Mouse (Mus musculus) MEL (cell line): ENCODE results near the gene H2-Oa. TPM values are rescaled to one million over a fixed set of nuclear protein-coding genes. Genes with fewer than 3 reads are reported as not detected.

Experiments
- DNase-seq: peaks from one replicate; pipeline ENCODE4 v3.0.0; 2011; ENCODE audit warnings: low read depth, low spot score
- H3K27ac ChIP-seq: 2 replicates; pipeline ENCODE4 v1.5.1; 2012; ENCODE audit warnings: low read depth, mild to moderate bottlenecking, control low read depth, low read length, moderate library complexity; ENCODE audit not compliant: control insufficient read depth
- H3K27me3 ChIP-seq, 2 experiments: fragments of 150-350 bp in 1 of 2; sonication (generic) in 1 of 2; 2 replicates each; pipeline ENCODE4 v1.6.1; 2012; ENCODE audit warnings: low read length in 2 of 2, mild to moderate bottlenecking in 2 of 2, improper control_type of control experiment in 1 of 2, moderate library complexity in 1 of 2; ENCODE audit not compliant: insufficient read depth in 2 of 2, control insufficient read depth in 1 of 2
- H3K36me3 ChIP-seq, 2 experiments: 2 replicates each; pipeline ENCODE4 v1.6.1; 2012 to 2014; ENCODE audit warnings: low read length in 2 of 2, improper control_type of control experiment in 1 of 2, inconsistent platforms in 1 of 2, mild to moderate bottlenecking in 1 of 2; ENCODE audit not compliant: insufficient read depth in 2 of 2, control insufficient read depth in 1 of 2
- H3K4me1 ChIP-seq, 2 experiments: fragments of 150-350 bp in 1 of 2; sonication (generic) in 1 of 2; 2 replicates each; pipeline ENCODE4 v1.6.1; 2012; ENCODE audit warnings: low read length in 2 of 2, improper control_type of control experiment in 1 of 2, mild to moderate bottlenecking in 1 of 2; ENCODE audit not compliant: insufficient read depth in 2 of 2, control insufficient read depth in 1 of 2
- H3K4me3 ChIP-seq, 2 experiments: fragments of 150-350 bp in 1 of 2; sonication (generic) in 1 of 2; 2 replicates each; pipeline ENCODE4 v1.5.1; 2012; ENCODE audit warnings: low read depth in 2 of 2, low read length in 2 of 2, mild to moderate bottlenecking in 2 of 2, moderate library complexity in 2 of 2, control low read depth in 1 of 2, improper control_type of control experiment in 1 of 2; ENCODE audit not compliant: control insufficient read depth in 1 of 2, insufficient read depth in 1 of 2
- H3K79me2 ChIP-seq: 2 replicates; pipeline ENCODE4 v1.6.1; 2012; ENCODE audit warnings: mild to moderate bottlenecking, low read length, moderate library complexity; ENCODE audit not compliant: control insufficient read depth, poor library complexity, insufficient read depth
- H3K9ac ChIP-seq: 2 replicates; pipeline ENCODE4 v1.6.1; 2012; ENCODE audit warnings: low read depth, mild to moderate bottlenecking, control low read depth, low read length, moderate library complexity; ENCODE audit not compliant: control insufficient read depth, poor library complexity, severe bottlenecking
- H3K9me3 ChIP-seq: fragments of 150-350 bp; sonication (generic); replicated peaks from 2 replicates; pipeline ENCODE4 v1.6.1; 2012; ENCODE audit warnings: mild to moderate bottlenecking, low read length, improper control_type of control experiment, moderate library complexity; ENCODE audit not compliant: insufficient read depth
- CTCF ChIP-seq, 3 experiments: IDR thresholded peaks in 2 of 3; conservative IDR thresholded peaks in 1 of 3; 2 replicates each; pipeline ENCODE4 v1.5.1; 2011 to 2012; ENCODE audit warnings: low read length in 3 of 3, low read depth in 2 of 3, mild to moderate bottlenecking in 2 of 3, improper control_type of control experiment in 1 of 3, inconsistent platforms in 1 of 3, mixed read lengths in 1 of 3, moderate library complexity in 1 of 3; ENCODE audit not compliant: control insufficient read depth in 1 of 3, insufficient read depth in 1 of 3, poor library complexity in 1 of 3, severe bottlenecking in 1 of 3
- E2F4 ChIP-seq: IDR thresholded peaks from 2 replicates; pipeline ENCODE4 v1.6.1; 2011; ENCODE audit warnings: low read depth, low read length, improper control_type of control experiment, borderline replicate concordance
- GATA1 ChIP-seq: IDR thresholded peaks from 2 replicates; pipeline ENCODE4 v1.6.1; 2011; ENCODE audit warnings: low read depth, low read length, improper control_type of control experiment
- KAT2A ChIP-seq: conservative IDR thresholded peaks from 2 replicates; pipeline ENCODE4 v1.6.1; 2012; ENCODE audit warnings: low read depth, low read length, improper control_type of control experiment, inconsistent platforms
- MAX ChIP-seq: IDR thresholded peaks from 2 replicates; pipeline ENCODE4 v1.6.1; 2011; ENCODE audit warnings: low read length, improper control_type of control experiment
- MAZ ChIP-seq: IDR thresholded peaks from 2 replicates; pipeline ENCODE4 v1.6.1; 2012; ENCODE audit warnings: low read depth, mild to moderate bottlenecking, inconsistent platforms, low read length, improper control_type of control experiment
- MEF2A ChIP-seq: IDR thresholded peaks from 2 replicates; pipeline ENCODE4 v1.6.1; 2014; ENCODE audit warnings: low read depth, mild to moderate bottlenecking, inconsistent platforms, low read length, improper control_type of control experiment; ENCODE audit not compliant: poor library complexity, insufficient replicate concordance, severe bottlenecking; ENCODE audit errors: extremely low read depth
- MYB ChIP-seq: IDR thresholded peaks from 2 replicates; pipeline ENCODE4 v1.6.1; 2011; ENCODE audit warnings: mild to moderate bottlenecking, low read depth, low read length, improper control_type of control experiment
- POLR2A ChIP-seq, 2 experiments: IDR thresholded peaks; 2 replicates each; pipeline ENCODE4 v1.6.1; 2011 to 2012; ENCODE audit warnings: low read length in 2 of 2, mild to moderate bottlenecking in 2 of 2, control low read depth in 1 of 2, improper control_type of control experiment in 1 of 2, low read depth in 1 of 2, moderate library complexity in 1 of 2; ENCODE audit not compliant: control insufficient read depth in 1 of 2, insufficient read depth in 1 of 2, poor library complexity in 1 of 2
- POLR2AphosphoS5 ChIP-seq: IDR thresholded peaks from 2 replicates; pipeline ENCODE4 v1.6.1; 2012; ENCODE audit warnings: low read depth, borderline replicate concordance, mild to moderate bottlenecking, inconsistent platforms, low read length, moderate library complexity, mixed read lengths
- RAD21 ChIP-seq: IDR thresholded peaks from 2 replicates; pipeline ENCODE4 v1.6.1; 2011; ENCODE audit warnings: mild to moderate bottlenecking, low read depth, low read length, improper control_type of control experiment
- RCOR1 ChIP-seq: IDR thresholded peaks from 2 replicates; pipeline ENCODE4 v1.6.1; 2012; ENCODE audit warnings: low read depth, mild to moderate bottlenecking, inconsistent platforms, low read length, improper control_type of control experiment
- USF2 ChIP-seq, 2 experiments: IDR thresholded peaks; 2 replicates each; pipeline ENCODE4 v1.6.1; 2011 to 2012; ENCODE audit warnings: improper control_type of control experiment in 2 of 2, low read length in 2 of 2, borderline replicate concordance in 1 of 2, inconsistent platforms in 1 of 2, low read depth in 1 of 2, mild to moderate bottlenecking in 1 of 2; ENCODE audit not compliant: insufficient read depth in 1 of 2
- ZKSCAN1 ChIP-seq: IDR thresholded peaks from 2 replicates; pipeline ENCODE4 v1.6.1; 2012; ENCODE audit warnings: low read depth, mild to moderate bottlenecking, inconsistent platforms, low read length, improper control_type of control experiment, moderate library complexity
- ZMIZ1 ChIP-seq: IDR thresholded peaks from 2 replicates; pipeline ENCODE4 v1.6.1; 2012; ENCODE audit warnings: low read depth, mild to moderate bottlenecking, inconsistent platforms, low read length, improper control_type of control experiment, moderate library complexity
- ZNF384 ChIP-seq: IDR thresholded peaks from 2 replicates; pipeline ENCODE4 v1.6.1; 2012; ENCODE audit warnings: low read depth, mild to moderate bottlenecking, inconsistent platforms, low read length, improper control_type of control experiment
- polyA plus RNA-seq, 2 experiments: library from polyadenylated mRNA; stranded (reverse) in 1 of 2; unstranded in 1 of 2; fragments of >175 nt in 1 of 2; fragments of >200 nt in 1 of 2; gene quantifications; 2 replicates each; pipeline versions ENCODE4 v1.2.1 to v1.2.4; 2012; ENCODE audit warnings: low replicate concordance in 2 of 2, low read depth in 1 of 2; ENCODE audit not compliant: insufficient read length in 2 of 2, insufficient read depth in 1 of 2, missing spikeins in 1 of 2
- total RNA-seq: library from RNA; depleted of rRNA; stranded (reverse); fragments of 300-350 nt; gene quantifications from 2 replicates; pipeline ENCODE4 v1.2.3, GENCODE M21; 2012

H2-Oa gene
- total and polyA plus RNA-seq, 3 experiments = 2.2 to 3.9 TPM; not detected in 1

GRCm38 (mm10) chr17:34094283-34095035, 2.3 kb downstream of the H2-Oa start:
- H3K27me3 ChIP-seq = no peaks in the 10 kb centered on the region
- H3K9ac ChIP-seq = no peak overlapping the region
- peaks cover 0 to 2% of the 10 kb centered on the region in 2 experiments; a peak in 1 of 4 replicates for H3K36me3 ChIP-seq
- DNase-seq = no peak
- no peaks in the 10 kb centered on the region for H3K79me2 ChIP-seq
- no peak for TF ChIP-seq ZMIZ1
- TF ChIP-seq MEF2A = no peak
- no peak for TF ChIP-seq MYB
- no peak for TF ChIP-seq GATA1
- H3K4me1 ChIP-seq = peaks cover 0 to 7% of the 10 kb centered on the region in 2 experiments; a peak in 3 of 4 replicates
- H3K9me3 ChIP-seq = no peaks in the 10 kb centered on the region
- H3K27ac ChIP-seq = no peak overlapping the region
- no peak overlapping the region for H3K4me3 ChIP-seq

- peaks cover 0 to 2% of the 10 kb centered on the region in 2 experiments; a peak in 1 of 4 replicates for H3K36me3 ChIP-seq
- H3K9me3 ChIP-seq = no peaks in the 10 kb centered on the region
- H3K4me3 ChIP-seq = no peak overlapping the region
- H3K9ac ChIP-seq = no peak overlapping the region
- no peaks in the 10 kb centered on the region for H3K79me2 ChIP-seq
- no peak for DNase-seq
- no peaks in the 10 kb centered on the region for H3K27me3 ChIP-seq
- H3K27ac ChIP-seq = no peak overlapping the region
- TF ChIP-seq E2F4 = no peak
- peaks cover 0 to 5% of the 10 kb centered on the region in 2 experiments; a peak in 3 of 4 replicates for H3K4me1 ChIP-seq
Measured at GRCm38 (mm10) chr17:34096497-34097010, 4.4 kb downstream of the H2-Oa start.

- H3K27ac ChIP-seq = no peak overlapping the region
- peaks cover 0 to 5% of the 10 kb centered on the region in 2 experiments; a peak in 3 of 4 replicates for H3K4me1 ChIP-seq
- TF ChIP-seq RCOR1 = no peak
- TF ChIP-seq KAT2A = no peak
- no peak for TF ChIP-seq USF2 (IDR thresholded peaks at IDR 0.05; ENCODE audit: borderline replicate concordance in 1 of 2, insufficient read depth in 1 of 2, low read depth in 1 of 2, low read length in 2 of 2)
- no peak for TF ChIP-seq MAX
- TF ChIP-seq CTCF (IDR thresholded peaks at IDR 0.05 in 2 of 3, conservative IDR thresholded peaks at IDR 0.05 in 1 of 3; ENCODE audit: control insufficient read depth in 1 of 3, insufficient read depth in 1 of 3, low read depth in 2 of 3, low read length in 3 of 3, poor library complexity in 1 of 3, severe bottlenecking in 1 of 3) = no peak
- no peak for TF ChIP-seq POLR2A (IDR thresholded peaks at IDR 0.05; ENCODE audit: control insufficient read depth in 1 of 2, insufficient read depth in 1 of 2, low read depth in 1 of 2, low read length in 2 of 2, poor library complexity in 1 of 2)
- TF ChIP-seq GATA1 = no peak
- no peak for TF ChIP-seq ZMIZ1
- TF ChIP-seq POLR2AphosphoS5 = no peak
- no peak for TF ChIP-seq MAZ
- no peak for TF ChIP-seq ZKSCAN1
- no peak for TF ChIP-seq RAD21
- TF ChIP-seq ZNF384 = no peak
- TF ChIP-seq, all 39 proteins: peak for 0
Measured at GRCm38 (mm10) chr17:34097272-34097671, 5.1 kb downstream of the H2-Oa start.

More at GRCm38 (mm10) chr17:34097272-34097671, 5.1 kb downstream of the H2-Oa start:
- H3K4me3 ChIP-seq = no peak overlapping the region
- no peaks in the 10 kb centered on the region for H3K79me2 ChIP-seq
- H3K27me3 ChIP-seq = no peaks in the 10 kb centered on the region
- H3K9me3 ChIP-seq = no peaks in the 10 kb centered on the region
- H3K36me3 ChIP-seq = no peaks in the 10 kb centered on the region; a peak in 1 of 4 replicates
- DNase-seq = no peak
- no peak overlapping the region for H3K9ac ChIP-seq
